Mouse (Mus musculus) embryo, embryonic 11 days (tissue): ENCODE measurements around the gene Zdhhc21.
A peak's percentile ranks its signal among the peaks of the same experiment; 100 is the strongest.

Experiments
- DNase-seq: peaks from one replicate; pipeline ENCODE4 v3.0.0-alpha.2; 2015

The Zdhhc21 gene

DNA sequence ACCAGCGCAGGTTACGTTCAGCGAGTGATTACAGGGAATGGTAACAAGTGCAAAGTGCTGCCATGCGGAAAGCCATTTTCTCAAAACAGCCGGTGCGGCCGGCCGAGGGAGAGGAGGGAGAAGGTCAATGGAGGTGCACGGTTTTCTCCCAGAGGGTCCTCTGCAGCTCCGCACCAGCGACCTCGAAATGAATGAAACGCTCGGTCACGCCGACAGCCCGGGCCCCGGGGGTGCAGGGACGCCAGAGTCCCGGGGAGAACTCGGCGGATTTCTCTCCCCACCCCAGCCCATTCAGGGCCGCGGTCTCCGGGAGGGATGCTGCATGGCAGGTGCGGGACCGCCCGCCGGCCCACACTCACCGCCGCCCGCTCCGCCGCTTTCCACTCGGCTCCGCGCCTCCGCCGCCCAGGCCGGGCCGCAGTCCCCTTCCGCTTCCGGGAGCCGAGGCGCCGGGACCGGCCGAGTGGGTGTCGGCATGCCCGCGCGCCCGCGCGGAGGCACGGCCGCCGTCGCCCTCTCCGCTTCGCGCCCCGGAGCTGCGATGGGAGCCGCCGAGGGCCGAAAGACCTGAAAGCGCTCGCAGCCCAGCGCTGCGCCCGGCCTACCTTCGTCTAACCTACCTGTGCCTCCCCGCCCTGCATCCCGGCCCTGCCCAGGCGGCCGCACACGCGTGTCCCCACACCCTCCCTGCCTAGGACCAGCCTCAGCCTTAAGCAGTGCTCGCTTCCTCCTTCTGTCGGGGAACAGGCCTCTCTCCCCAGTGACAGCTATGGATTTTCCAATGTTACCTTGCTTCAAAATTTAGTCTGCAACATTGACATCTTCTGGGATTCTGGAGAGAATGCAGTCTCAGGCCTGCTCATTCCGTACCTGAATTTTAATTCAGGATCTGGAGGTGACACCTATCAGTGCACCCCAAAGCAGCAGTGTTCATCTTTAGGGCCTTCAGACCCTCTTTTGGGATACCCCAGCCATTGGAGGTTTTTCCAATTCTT, at the start of gene Zdhhc21:
Zdhhc21 (minus strand) TSS at position 828 of the 995 bp plus-strand sequence.
- DNase-seq, result peak; percentile 84

DNA sequence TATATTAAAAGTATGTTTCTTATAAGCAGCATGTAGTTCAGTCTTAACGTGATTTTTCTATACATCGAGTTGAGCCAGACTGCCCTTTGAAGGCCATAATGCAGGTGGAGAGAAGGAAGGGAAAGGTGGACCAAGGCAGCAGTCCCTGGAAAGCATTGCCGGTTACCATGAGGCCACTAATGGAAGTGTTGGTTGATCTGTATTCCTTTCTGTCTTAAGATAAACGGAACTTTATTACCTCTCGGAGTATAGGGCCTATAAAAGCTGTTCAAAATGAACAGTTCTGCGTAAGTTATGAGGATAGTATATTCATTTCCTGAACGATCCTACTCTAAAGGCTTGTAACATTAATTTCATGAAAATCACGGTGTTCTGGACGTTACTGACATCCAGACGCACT, 35.5 kb upstream of the Zdhhc21 start:
- DNase-seq, result no peak

DNA sequence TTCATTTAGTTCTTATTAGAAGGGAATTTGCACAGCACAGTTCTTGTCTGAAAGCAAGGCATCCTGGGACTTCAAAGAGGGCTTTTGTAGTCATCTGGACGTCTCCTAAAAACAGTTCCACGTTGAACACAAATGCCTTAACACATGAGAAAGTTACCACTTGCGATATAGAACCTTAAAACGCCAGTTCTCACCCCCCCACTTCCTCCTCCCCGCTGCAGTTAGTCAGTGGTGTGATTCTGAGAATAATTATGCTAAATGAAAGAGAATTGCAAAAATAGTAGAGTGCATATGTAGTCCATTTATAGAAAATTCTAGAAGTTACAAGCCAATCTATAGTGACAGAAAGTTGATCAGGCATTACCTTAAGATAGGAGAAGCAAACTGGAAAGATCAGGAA, 32.5 kb upstream of the Zdhhc21 start:
- DNase-seq, result no peak

- no peak for DNase-seq
These were observed 31.8 kb upstream of the Zdhhc21 start for GRCm38 (mm10) chr4:82891566-82891965.

DNA sequence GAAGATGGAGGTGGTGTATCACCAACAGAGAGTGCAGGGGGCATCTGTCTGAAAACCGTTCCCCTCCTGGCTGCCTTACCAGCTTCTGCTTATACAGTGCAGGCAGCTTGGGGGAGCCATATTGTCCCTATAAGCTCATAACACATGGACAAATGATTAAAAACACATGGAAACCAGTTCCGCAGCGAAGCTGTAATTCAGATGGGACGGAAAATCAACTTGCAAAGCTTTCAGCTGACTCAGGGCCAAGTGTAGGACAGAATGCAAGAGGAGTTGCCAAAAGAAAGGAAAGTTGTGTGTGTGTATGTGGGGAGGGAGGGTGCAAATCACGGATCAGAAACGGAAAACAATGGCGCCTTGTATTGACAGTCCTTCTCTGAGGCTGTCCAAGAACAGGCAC, 31.3 kb upstream of the Zdhhc21 start:
- DNase-seq, result peak; percentile 71

DNA sequence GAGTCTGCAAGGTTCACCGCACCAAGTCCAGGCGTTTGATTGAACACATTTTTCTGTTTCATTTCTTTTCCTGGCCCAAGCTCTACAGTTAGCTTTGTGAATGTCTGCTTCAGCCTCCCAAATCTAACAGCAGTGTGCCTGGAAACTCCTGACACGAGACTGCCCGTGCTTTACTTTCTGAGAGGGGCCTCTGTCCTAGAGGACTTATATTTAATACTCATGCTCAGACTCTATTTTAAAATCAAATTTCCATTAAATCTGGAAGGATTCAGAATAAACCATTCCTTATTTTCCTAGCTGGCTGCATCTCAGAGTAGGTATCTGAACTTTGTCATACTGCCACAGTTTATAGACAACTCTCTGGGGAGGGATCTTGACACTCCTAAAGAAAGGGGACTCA, 30.8 kb upstream of the Zdhhc21 start:
- no peak for DNase-seq

GRCm38 (mm10) chr4:82886148-82886547, 26.4 kb upstream of the Zdhhc21 start:
- no peak for DNase-seq

- no peak for DNase-seq
These were observed 25.8 kb upstream of the Zdhhc21 start for GRCm38 (mm10) chr4:82885535-82885913.

DNA sequence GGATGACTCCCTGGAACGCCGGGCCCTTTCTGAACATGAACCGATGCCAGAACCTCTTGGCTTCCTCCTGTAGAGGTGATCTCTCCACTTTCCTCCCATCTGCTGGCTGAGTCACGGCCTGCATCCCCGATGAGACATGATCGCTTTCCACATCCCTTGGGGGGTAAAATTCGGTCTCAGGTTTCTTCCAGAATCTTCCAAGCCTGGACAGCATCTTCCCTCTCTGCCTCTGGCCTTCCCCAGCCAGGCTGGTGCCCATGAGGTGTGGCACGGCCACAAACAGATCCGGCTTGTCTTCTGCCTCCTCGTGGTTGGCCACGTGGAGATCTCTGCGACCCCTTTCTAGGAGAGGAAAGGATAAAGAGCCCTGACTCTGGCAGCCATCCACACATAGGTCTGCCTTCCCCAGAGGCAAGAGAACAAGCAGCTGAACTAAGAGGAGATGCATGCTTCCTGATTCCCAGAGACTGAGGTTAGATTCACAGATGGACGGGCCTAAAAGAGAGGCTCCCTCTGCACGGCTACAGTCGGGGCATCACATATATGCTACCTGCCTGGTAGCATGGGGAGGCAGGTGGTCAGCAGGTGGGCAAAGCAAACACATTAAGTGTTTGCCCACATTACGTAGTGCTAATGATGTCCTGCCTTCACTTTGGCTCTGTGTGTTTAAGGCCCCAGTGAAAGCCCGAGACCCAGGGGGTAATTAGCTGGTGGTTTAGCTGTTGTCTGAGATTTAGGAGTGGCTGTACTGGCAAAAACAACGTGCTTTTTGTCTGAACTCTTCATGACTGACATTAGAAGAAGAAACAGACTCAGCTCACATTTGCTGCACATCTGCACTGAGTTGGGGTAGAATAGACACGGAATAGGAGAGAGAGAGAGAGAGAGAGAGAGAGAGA, 25.1 kb upstream of the Zdhhc21 start, which contains the start of gene Cer1:
Cer1 (minus strand) TSS at position 513 of the 899 bp plus-strand sequence.
- DNase-seq, result no peak

DNA sequence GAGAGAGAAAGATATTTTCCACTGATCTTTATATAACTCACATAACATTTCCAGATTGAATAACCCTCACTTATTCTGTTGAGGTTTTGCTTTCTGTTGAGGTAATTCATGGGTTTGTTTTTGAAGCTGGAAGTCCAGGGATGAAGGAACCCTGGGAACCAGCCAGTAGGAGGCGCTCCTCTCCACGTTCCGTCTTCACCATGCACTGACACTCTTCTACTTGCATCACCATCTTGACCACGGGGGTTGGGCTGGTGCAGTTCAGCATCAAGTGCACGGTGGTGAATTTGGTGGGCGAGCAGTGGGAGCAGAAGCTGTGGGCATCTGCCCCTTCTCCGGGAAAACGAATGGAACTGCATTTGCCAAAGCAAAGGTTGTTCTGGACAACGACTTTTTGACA, 22.7 kb upstream of the Zdhhc21 start:
- no peak for DNase-seq

DNA sequence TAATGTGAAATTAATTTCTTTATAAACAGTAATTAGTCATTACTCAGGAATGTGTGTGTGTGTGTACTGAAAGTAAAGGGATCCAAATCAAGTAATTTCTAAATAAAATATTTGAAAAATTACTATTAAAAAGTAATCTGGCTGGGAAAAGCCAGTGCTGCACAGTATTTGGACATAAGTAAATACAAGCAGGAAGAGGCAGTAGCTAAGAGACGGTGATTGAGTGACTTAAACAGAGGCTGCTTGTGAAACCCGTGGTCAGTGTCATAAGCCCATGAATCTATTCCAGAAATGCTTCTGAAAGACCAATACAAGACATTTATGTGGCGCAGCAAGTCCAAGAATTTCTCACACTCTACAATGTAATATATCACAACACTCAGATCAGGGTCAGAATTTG, 21.6 kb upstream of the Zdhhc21 start:
- DNase-seq, result no peak

GRCm38 (mm10) chr4:82880243-82880642, 20.5 kb upstream of the Zdhhc21 start:
- no peak for DNase-seq

- no peak for DNase-seq
These were observed 19.4 kb upstream of the Zdhhc21 start for GRCm38 (mm10) chr4:82879152-82879551.

GRCm38 (mm10) chr4:82876656-82877055, 16.9 kb upstream of the Zdhhc21 start:
- no peak for DNase-seq

- DNase-seq, result no peak
These were observed 15.8 kb upstream of the Zdhhc21 start for GRCm38 (mm10) chr4:82875532-82875931.

DNA sequence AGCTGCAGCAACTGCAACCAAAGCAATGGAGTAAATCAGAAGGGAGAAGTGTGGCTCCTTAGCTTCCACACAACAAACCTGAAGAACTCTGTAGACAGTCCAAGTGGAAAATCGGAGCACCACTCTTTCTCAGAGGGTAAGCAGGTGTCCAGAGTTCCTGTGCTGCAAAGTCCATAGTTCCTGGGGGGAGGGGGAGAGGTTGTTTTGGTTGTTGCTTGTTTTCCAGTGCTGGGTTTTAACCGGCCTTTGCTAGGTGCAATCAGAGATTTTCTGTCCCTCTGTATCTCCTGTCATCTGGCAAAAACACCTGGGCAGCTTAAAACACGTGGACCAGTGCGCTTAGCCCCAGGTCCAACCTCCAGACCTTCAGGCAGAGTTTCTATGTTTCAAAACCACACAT, 15.0 kb upstream of the Zdhhc21 start:
- DNase-seq, result no peak

- DNase-seq, result no peak
These were observed 12.8 kb upstream of the Zdhhc21 start for GRCm38 (mm10) chr4:82872548-82872947.

DNA sequence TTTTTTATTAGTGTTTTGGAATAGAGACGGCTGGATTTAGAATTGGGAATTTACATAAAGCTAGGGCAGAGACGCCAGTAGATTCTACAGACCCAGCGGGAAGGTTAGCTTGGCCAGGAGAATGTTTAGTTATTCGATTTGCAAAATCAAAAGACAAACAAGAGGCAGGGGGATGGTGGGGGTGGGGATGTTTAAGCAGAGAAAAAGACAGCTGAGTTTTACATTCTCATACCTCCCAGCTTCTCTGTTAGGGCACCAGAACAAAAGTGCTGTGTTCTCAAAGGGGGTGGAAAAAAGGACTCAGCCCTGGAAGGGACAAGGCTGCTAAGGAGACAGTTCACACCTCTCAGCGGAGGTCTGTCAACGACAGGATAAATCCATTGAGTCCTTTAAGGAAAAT, 12.4 kb upstream of the Zdhhc21 start:
- DNase-seq, result no peak

GRCm38 (mm10) chr4:82870931-82871330, 11.2 kb upstream of the Zdhhc21 start:
- no peak for DNase-seq

GRCm38 (mm10) chr4:82867731-82868445, 8.1 kb upstream of the Zdhhc21 start:
- no peak for DNase-seq

DNA sequence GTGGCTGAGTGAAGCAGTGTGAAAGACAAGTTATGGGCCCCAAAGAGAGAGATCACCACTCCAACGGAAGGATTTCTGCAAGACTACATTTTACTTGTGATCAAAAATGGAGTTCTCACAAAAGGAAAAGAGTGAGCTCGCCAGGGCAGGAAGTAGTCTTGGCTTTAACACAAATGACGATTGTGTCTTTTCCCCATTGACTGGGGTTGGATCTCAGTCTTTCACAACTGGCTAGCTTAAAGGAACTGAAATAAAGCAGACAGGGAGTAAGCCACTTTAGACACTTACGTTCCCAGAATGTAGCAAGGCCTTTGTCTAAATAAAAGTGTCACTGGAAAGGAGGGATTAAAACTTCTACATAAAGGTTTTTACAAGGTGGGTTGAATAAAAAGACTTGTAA, 7.4 kb upstream of the Zdhhc21 start:
- DNase-seq, result no peak

- no peak for DNase-seq
These were observed 5.4 kb upstream of the Zdhhc21 start for GRCm38 (mm10) chr4:82864974-82865699.
